Mouse (Mus musculus) left cerebral cortex, adult 8-10 months (tissue): Measurements from ENCODE around the gene Ssbp2. TPM values are rescaled to one million over a fixed set of nuclear protein-coding genes. Genes with fewer than 3 reads are reported as not detected.

Source experiments
- DNase-seq, 2 experiments: peaks; one replicate each; pipeline ENCODE4 v3.0.0; 2022; ENCODE audit warnings: low spot score in 2 of 2
- microRNA-seq, 2 experiments: library from miRNA; unstranded; fragments of <30 nt; microRNA quantifications; one replicate each; pipeline ENCODE4 v1.2.0; 2022
- total RNA-seq, 4 experiments: library from RNA; stranded (reverse); gene quantifications; 2 replicates each; pipeline ENCODE4 v1.2.4; 2022

Ssbp2 gene
- total RNA-seq, 4 experiments from 2014 or later: 145 to 156 (median 149) TPM

DNA sequence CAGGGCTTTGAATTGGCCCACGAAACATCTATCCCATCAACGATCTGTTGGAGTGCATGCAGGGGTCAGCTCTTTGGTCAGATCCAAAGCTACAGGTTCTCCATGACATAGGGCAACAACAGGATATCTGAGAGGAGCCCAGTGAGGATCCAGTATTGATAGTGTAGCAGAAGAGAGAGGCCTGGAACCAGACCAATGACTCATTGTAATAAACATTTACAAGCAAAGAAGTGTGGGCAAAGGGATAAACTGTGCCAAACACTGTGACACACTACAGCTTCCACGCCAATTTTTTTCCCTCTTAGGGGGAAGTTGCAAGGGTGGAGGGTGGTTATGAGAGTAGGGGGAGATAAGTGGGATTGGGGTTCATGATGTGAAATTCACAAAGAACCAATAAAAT lies 264.1 kb downstream of the Ssbp2 start:
- no peak for DNase-seq

- no peak for DNase-seq
These were observed 265.0 kb downstream of the Ssbp2 start for GRCm38 (mm10) chr13:91725130-91725529.

GRCm38 (mm10) chr13:91727899-91728298 lies 267.8 kb downstream of the Ssbp2 start:
- DNase-seq: no peak

DNA sequence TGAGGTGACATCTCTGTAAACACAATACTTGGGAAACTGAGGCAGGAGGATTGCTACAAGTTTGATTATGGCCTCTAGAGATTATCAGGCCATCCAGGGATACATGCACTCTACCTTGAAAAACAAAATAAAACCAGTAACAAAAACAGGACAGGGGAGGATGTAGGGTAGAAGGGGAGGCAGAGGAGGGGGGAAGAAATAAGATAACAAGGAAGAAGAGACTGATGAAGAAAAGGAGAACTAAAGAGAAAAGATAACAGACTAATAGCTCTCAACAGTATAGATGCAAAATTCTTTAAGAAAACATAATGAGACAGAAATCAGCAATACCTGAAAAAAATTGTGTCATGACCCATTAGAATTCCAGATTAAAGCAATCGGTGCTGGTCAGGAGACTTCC lies 277.1 kb downstream of the Ssbp2 start:
- DNase-seq: no peak

DNA sequence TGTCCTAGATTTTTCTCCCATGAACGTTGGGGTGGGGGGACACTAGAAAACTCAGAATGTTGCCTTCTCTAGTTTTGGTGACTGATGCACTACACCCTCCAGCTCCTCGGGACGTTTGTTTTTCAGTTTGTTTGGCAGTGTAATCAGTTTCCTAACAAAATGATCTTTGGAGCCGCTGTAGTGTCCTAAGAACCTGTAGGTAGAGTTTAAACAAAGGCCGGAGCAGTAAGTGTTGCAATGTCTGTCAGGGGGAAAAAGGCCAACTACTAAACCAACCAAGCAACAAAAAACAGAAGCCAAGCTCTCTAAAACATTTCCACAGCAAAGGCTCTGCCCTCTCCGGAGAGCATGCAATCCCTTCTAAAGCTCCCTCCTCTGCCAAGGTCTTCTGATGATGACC lies 280.8 kb downstream of the Ssbp2 start:
- DNase-seq: no peak

DNA sequence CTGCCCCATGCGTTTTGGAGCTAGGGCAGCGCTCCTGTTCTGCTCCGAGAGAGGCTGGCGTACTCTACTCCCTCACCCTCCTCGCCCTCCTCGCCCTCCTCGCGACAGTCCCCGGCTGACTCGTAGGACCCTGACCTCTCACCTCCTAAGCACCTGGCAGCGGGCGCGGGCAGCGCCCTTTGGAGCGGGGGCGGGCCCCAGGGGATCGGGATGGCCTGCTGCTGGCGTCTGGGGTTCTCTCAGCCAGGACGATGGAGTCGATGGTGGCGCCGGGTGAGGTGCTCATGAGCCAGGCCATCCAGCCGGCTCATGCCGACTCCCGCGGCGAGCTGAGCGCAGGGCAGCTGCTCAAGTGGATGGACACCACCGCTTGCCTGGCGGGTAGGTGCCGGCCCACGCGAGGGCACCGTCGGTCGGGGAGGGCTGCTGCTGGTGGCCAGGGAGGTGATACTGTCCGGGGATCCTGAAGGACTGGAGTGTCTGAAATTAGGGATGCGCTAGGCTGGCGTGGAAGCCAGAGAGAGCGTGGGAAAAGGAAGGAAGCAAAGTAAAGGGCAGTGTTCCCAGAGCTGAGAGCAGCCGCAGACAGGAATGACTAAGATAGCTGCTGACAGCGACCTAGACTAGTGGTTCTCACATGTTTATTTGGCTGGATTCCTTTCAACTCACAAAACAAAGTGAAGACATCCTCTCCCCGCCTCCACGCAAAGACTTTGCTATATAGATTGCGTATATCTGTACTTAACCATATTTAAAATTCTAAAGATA lies 281.4 kb downstream of the Ssbp2 start, which contains the start of gene Acot12:
Acot12 (plus strand) TSS at position 233 of the 768 bp plus-strand sequence.
- no peak for DNase-seq

DNA sequence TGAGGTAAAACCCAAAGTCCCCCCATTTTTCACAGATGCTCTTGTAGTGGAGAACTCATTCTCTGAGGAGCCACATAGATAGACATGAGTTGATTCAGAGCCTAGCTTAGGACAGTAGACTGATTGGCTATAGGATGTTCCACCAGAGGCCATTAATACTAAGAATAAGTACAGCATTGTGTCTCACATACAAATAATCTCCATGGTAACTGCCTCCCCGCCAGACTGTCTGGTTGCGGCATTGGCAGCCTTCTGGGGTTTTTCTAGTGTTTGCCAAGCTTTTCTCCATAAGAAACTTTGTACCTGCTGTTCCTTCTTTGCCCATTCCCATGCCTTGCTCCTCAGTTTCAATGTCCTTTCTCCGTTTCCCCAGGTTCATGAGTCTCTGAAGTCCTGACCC lies 283.1 kb downstream of the Ssbp2 start:
- DNase-seq: no peak

- DNase-seq: no peak
These were observed 286.4 kb downstream of the Ssbp2 start for GRCm38 (mm10) chr13:91746470-91746869.

GRCm38 (mm10) chr13:91748401-91748800 lies 288.3 kb downstream of the Ssbp2 start:
- no peak for DNase-seq

DNA sequence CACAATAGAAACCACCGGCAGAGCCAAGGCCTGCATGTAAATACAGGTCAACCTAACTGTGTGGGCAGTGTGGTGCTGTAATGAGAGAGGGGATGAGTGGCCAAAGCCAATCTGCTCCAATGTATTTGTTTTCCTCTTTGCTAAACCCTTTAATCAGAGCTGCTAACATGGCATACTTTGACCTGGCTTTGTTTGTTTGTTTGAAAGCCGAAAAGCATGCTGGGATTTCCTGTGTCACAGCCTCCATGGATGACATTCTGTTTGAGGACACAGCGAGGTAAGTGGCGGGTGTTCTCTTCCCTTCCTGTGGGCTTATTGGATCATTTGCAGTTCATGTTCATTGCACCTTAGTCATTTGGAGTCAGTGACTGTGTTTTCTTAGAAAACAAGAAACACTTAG lies 289.9 kb downstream of the Ssbp2 start:
- no peak for DNase-seq

Small RNA genes within 50 kb of the gene (microRNA-seq; reads per million reads assigned to microRNA genes)
- 0 reads per million in 2 experiments for gene Gm27656

Other genes starting within 250 kb of the Ssbp2 start
- 10 to 100 TPM; 19.2 to 21.1 (median 19.9) TPM for gene Atg10, start 236.3 kb upstream of the Ssbp2 start, total RNA-seq